Mouse (Mus musculus) stomach, embryonic 14.5 days (tissue): ENCODE results near the gene Ypel2. TPM values are rescaled to one million over a fixed set of nuclear protein-coding genes. Genes with fewer than 3 reads are reported as not detected.

Source experiments
- ATAC-seq: fragments of 200-750 bp; cut with Nextera tagmentation; 2 replicates; pipeline ENCODE4 v1.8.0; 2017; ENCODE audit warnings: low read depth, moderate TSS enrichment; ENCODE audit not compliant: insufficient number of reproducible peaks, insufficient read depth, low FRiP score
- H3K27ac ChIP-seq: fragments of 300-500 bp; sonication (generic); 2 replicates; pipeline ENCODE4 v1.5.1; 2014; ENCODE audit warnings: mild to moderate bottlenecking, low read length, moderate library complexity, mixed read lengths
- H3K27me3 ChIP-seq: fragments of 300-500 bp; sonication (generic); 2 replicates; pipeline ENCODE4 v1.6.1; 2014; ENCODE audit warnings: low read length, control low read depth, mixed read lengths; ENCODE audit not compliant: control insufficient read depth, insufficient read depth
- H3K36me3 ChIP-seq: fragments of 300-500 bp; sonication (generic); 2 replicates; pipeline ENCODE4 v1.6.1; 2014; ENCODE audit warnings: mild to moderate bottlenecking, control low read depth, low read length, moderate library complexity, mixed read lengths; ENCODE audit not compliant: control insufficient read depth, insufficient read depth
- H3K4me1 ChIP-seq: fragments of 300-500 bp; sonication (generic); 2 replicates; pipeline ENCODE4 v1.6.1; 2014; ENCODE audit warnings: low read length, control low read depth, mixed read lengths; ENCODE audit not compliant: control insufficient read depth, insufficient read depth
- H3K4me2 ChIP-seq: fragments of 300-500 bp; sonication (generic); replicated peaks from 2 replicates; pipeline ENCODE4 v1.6.1; 2014; ENCODE audit warnings: low read depth, low read length, control low read depth
- H3K4me3 ChIP-seq: fragments of 300-500 bp; sonication (generic); 2 replicates; pipeline ENCODE4 v1.5.1; 2014; ENCODE audit warnings: low read depth, low read length, control low read depth
- H3K9ac ChIP-seq: fragments of 300-500 bp; sonication (generic); replicated peaks from 2 replicates; pipeline ENCODE4 v1.6.1; 2014; ENCODE audit warnings: low read depth, mild to moderate bottlenecking, control low read depth, low read length, moderate library complexity, mixed read lengths
- H3K9me3 ChIP-seq: fragments of 300-500 bp; sonication (generic); 2 replicates; pipeline ENCODE4 v1.6.1; 2016; ENCODE audit warnings: low read depth, low read length, control low read depth; ENCODE audit not compliant: control insufficient read depth
- WGBS: fragments of 180-500 bp; shearing (Covaris S2); extraction: QIAGEN DNeasy Blood & Tissue Kit; methylation state at CpG from one replicate; pipeline ENCODE4 v1.1.7; 2014; 5-methylcytosine and 5-hydroxymethylcytosine counted together
- polyA plus RNA-seq: library from polyadenylated mRNA; unstranded; fragments of >200 nt; fragmentation: Nextera tagmentation; extraction: Ambion mirVana; gene quantifications from 2 replicates; pipeline ENCODE4 v1.2.1, GENCODE M21; 2014

Gene Ypel2
- polyA plus RNA-seq, 1 experiment from 2014 or later = 6.6 TPM

GRCm38 (mm10) chr11:86916596-86917249, 76.8 kb downstream of the Ypel2 start:
- Histone ChIP-seq H3K4me3 (no peak overlapping the region), H3K9me3 (no peaks in the 10 kb centered on the region), H3K4me1 (no peaks in the 10 kb centered on the region), H3K4me2 (no peak overlapping the region), H3K27me3 (no peaks in the 10 kb centered on the region), H3K9ac (no peak overlapping the region), H3K36me3 (no peaks in the 10 kb centered on the region), H3K27ac (no peak overlapping the region)
- WGBS = 50% methylated on average over 8 of the region's 8 CpGs
- ATAC-seq = no peak

- H3K27me3 ChIP-seq = no peaks in the 10 kb centered on the region
- H3K4me1 ChIP-seq = no peaks in the 10 kb centered on the region
- no peak overlapping the region for H3K4me3 ChIP-seq
- no peak overlapping the region for H3K27ac ChIP-seq
- H3K36me3 ChIP-seq = no peaks in the 10 kb centered on the region
- no peak overlapping the region for H3K9ac ChIP-seq
- no peaks in the 10 kb centered on the region for H3K9me3 ChIP-seq
- no peak overlapping the region for H3K4me2 ChIP-seq
- no peak for ATAC-seq
- WGBS = 81% methylated on average over 9 of the region's 9 CpGs
These were observed 79.2 kb downstream of the Ypel2 start for GRCm38 (mm10) chr11:86914329-86914728.

GRCm38 (mm10) chr11:86910244-86910643, 83.3 kb downstream of the Ypel2 start:
- H3K36me3 ChIP-seq = no peaks in the 10 kb centered on the region
- no peak overlapping the region for H3K9ac ChIP-seq
- no peaks in the 10 kb centered on the region for H3K9me3 ChIP-seq
- no peaks in the 10 kb centered on the region for H3K4me1 ChIP-seq
- H3K27me3 ChIP-seq = no peaks in the 10 kb centered on the region
- no peak for ATAC-seq
- no peak overlapping the region for H3K4me2 ChIP-seq
- H3K4me3 ChIP-seq = no peak overlapping the region
- 77% methylated on average over 4 of the region's 4 CpGs for WGBS
- no peak overlapping the region for H3K27ac ChIP-seq

GRCm38 (mm10) chr11:86909028-86909427, 84.5 kb downstream of the Ypel2 start:
- Histone ChIP-seq H3K4me1 (no peaks in the 10 kb centered on the region), H3K36me3 (no peaks in the 10 kb centered on the region), H3K27me3 (no peaks in the 10 kb centered on the region), H3K4me3 (no peak overlapping the region), H3K4me2 (no peak overlapping the region), H3K27ac (no peak overlapping the region), H3K9me3 (no peaks in the 10 kb centered on the region), H3K9ac (no peak overlapping the region)
- WGBS = 68% methylated on average over 6 of the region's 6 CpGs
- no peak for ATAC-seq

- 77% methylated on average over 5 of the region's 5 CpGs for WGBS
- Histone ChIP-seq H3K27me3 (no peaks in the 10 kb centered on the region), H3K36me3 (no peaks in the 10 kb centered on the region), H3K4me3 (no peak overlapping the region), H3K9ac (no peak overlapping the region), H3K4me2 (no peak overlapping the region), H3K9me3 (no peaks in the 10 kb centered on the region), H3K4me1 (no peaks in the 10 kb centered on the region), H3K27ac (no peak overlapping the region)
- ATAC-seq = no peak
These were observed 85.5 kb downstream of the Ypel2 start for GRCm38 (mm10) chr11:86907889-86908590.

- ATAC-seq = no peak
- no peaks in the 10 kb centered on the region for H3K4me1 ChIP-seq
- 84% methylated on average over 11 of the region's 11 CpGs for WGBS
- H3K9ac ChIP-seq = no peak overlapping the region
- H3K27me3 ChIP-seq = no peaks in the 10 kb centered on the region
- H3K27ac ChIP-seq = no peak overlapping the region
- no peak overlapping the region for H3K4me2 ChIP-seq
- no peaks in the 10 kb centered on the region for H3K9me3 ChIP-seq
- H3K4me3 ChIP-seq = no peak overlapping the region
- no peaks in the 10 kb centered on the region for H3K36me3 ChIP-seq
These were observed 86.5 kb downstream of the Ypel2 start for GRCm38 (mm10) chr11:86906767-86907662.

- ATAC-seq = no peak
- no peak overlapping the region for H3K27ac ChIP-seq
- 92% methylated on average over 6 of the region's 6 CpGs for WGBS
These were observed 87.2 kb downstream of the Ypel2 start for GRCm38 (mm10) chr11:86906257-86906656.

GRCm38 (mm10) chr11:86905261-86905660, 88.2 kb downstream of the Ypel2 start:
- no peak for ATAC-seq
- Histone ChIP-seq H3K9ac (no peak overlapping the region), H3K4me3 (no peak overlapping the region), H3K4me2 (no peak overlapping the region), H3K4me1 (no peaks in the 10 kb centered on the region), H3K9me3 (no peaks in the 10 kb centered on the region), H3K27ac (no peak overlapping the region), H3K27me3 (no peaks in the 10 kb centered on the region), H3K36me3 (no peaks in the 10 kb centered on the region)
- WGBS = 74% methylated on average over 2 of the region's 2 CpGs

More at GRCm38 (mm10) chr11:86906257-86906656, 87.2 kb downstream of the Ypel2 start:
- Histone ChIP-seq H3K4me3 (no peak overlapping the region), H3K27me3 (no peaks in the 10 kb centered on the region), H3K9me3 (no peaks in the 10 kb centered on the region), H3K4me2 (no peak overlapping the region), H3K36me3 (no peaks in the 10 kb centered on the region), H3K4me1 (no peaks in the 10 kb centered on the region), H3K9ac (no peak overlapping the region)
